Mouse (Mus musculus): Measurements from ENCODE around the gene Alyref.

GRCm38 (mm10) chr11:120571754-120572416, 26.3 kb downstream of the Alyref start:
- TF ChIP-seq CTCF (conservative IDR thresholded peaks at IDR 0.05; ENCODE audit: low read length): no peak
- no peak for TF ChIP-seq POU5F1 (IDR thresholded peaks at IDR 0.05; ENCODE audit: borderline replicate concordance, low read length)
